Mouse (Mus musculus): ENCODE results near the gene Cltb. TPM values are rescaled to one million over a fixed set of nuclear protein-coding genes. Genes with fewer than 3 reads are reported as not detected.
A peak's percentile ranks its signal among the peaks of the same experiment; 100 is the strongest.

Cltb gene
- polyA plus RNA-seq, 1 experiment from 2014 or later = 38.6 TPM

- Histone ChIP-seq H3K4me3 (ENCODE audit: low read depth, low read length) (peak within 1 kb of the TSS; percentile 69), H3K4me1 (ENCODE audit: control insufficient read depth, insufficient read depth, low read length) (peaks cover 16% of the 10 kb centered on the region), H3K9me3 (replicated peaks; ENCODE audit: control insufficient read depth, low read length) (no peaks in the 10 kb centered on the region), H3K36me3 (ENCODE audit: control insufficient read depth, insufficient read depth, low read length) (0 out of 2 replicates have a peak, but pooled peaks cover 2% of the 10 kb centered on the region), H3K27ac (ENCODE audit: low read depth, low read length) (peak within 1 kb of the TSS; percentile 69), H3K9ac (ENCODE audit: low read depth, low read length) (peak within 1 kb of the TSS; percentile 77), H3K4me2 (peak within 1 kb of the TSS; percentile 81), H3K27me3 (ENCODE audit: control insufficient read depth, insufficient read depth, low read length) (no peaks in the 10 kb centered on the region)
- peak; percentile 96 for ATAC-seq (replicated peaks; ENCODE audit: insufficient number of reproducible peaks, low FRiP score, low TSS enrichment)
- under 1% methylated on average over 51 of the region's 51 CpGs for WGBS (ENCODE audit: insufficient replicate concordance)
Observed at GRCm38 (mm10) chr13:54589996-54590951, 20.9 kb downstream of the Cltb start, which contains the start of the genes Nop16 and Higd2a. Nop16 (minus strand) TSS chr13:54590090. Higd2a (plus strand) TSS chr13:54590207.

GRCm38 (mm10) chr13:54589414-54589995 lies 21.6 kb downstream of the Cltb start:
- peak overlapping the region; percentile 78 for H3K4me2 ChIP-seq
- no peaks in the 10 kb centered on the region for H3K9me3 ChIP-seq (replicated peaks; ENCODE audit: control insufficient read depth, low read length)
- ATAC-seq (replicated peaks; ENCODE audit: insufficient number of reproducible peaks, low FRiP score, low TSS enrichment) = no peak
- peak overlapping the region; percentile 59 for H3K27ac ChIP-seq (ENCODE audit: low read depth, low read length)
- peak overlapping the region; percentile 69 for H3K4me3 ChIP-seq (ENCODE audit: low read depth, low read length)
- H3K4me1 ChIP-seq (ENCODE audit: control insufficient read depth, insufficient read depth, low read length) = peaks cover 15% of the 10 kb centered on the region
- H3K36me3 ChIP-seq (ENCODE audit: control insufficient read depth, insufficient read depth, low read length) = peaks cover 5% of the 10 kb centered on the region; the same call in 1 of the 2 replicates
- 1% methylated on average over 24 of the region's 24 CpGs for WGBS (ENCODE audit: insufficient replicate concordance)
- no peaks in the 10 kb centered on the region for H3K27me3 ChIP-seq (ENCODE audit: control insufficient read depth, insufficient read depth, low read length)
- H3K9ac ChIP-seq (ENCODE audit: low read depth, low read length) = peak overlapping the region; percentile 77

- Histone ChIP-seq H3K4me3 (ENCODE audit: low read depth, low read length) (no peak overlapping the region), H3K27me3 (ENCODE audit: control insufficient read depth, insufficient read depth, low read length) (no peaks in the 10 kb centered on the region), H3K9ac (ENCODE audit: low read depth, low read length) (no peak overlapping the region), H3K9me3 (replicated peaks; ENCODE audit: control insufficient read depth, low read length) (no peaks in the 10 kb centered on the region), H3K36me3 (ENCODE audit: control insufficient read depth, insufficient read depth, low read length) (peaks cover 21% of the 10 kb centered on the region), H3K27ac (ENCODE audit: low read depth, low read length) (no peak overlapping the region), H3K4me1 (ENCODE audit: control insufficient read depth, insufficient read depth, low read length) (peaks cover 8% of the 10 kb centered on the region), H3K4me2 (no peak overlapping the region)
- WGBS (ENCODE audit: insufficient replicate concordance) = 82% methylated on average over 11 of the region's 11 CpGs
- ATAC-seq (replicated peaks; ENCODE audit: insufficient number of reproducible peaks, low FRiP score, low TSS enrichment) = no peak
Observed at GRCm38 (mm10) chr13:54585831-54586230, 25.3 kb downstream of the Cltb start.

- WGBS (ENCODE audit: insufficient replicate concordance) = 78% methylated on average over 5 of the region's 5 CpGs
Observed at GRCm38 (mm10) chr13:54582860-54583259, 28.3 kb downstream of the Cltb start.

GRCm38 (mm10) chr13:54582126-54582525 lies 29.0 kb downstream of the Cltb start:
- H3K4me2 ChIP-seq = no peak overlapping the region
- H3K27me3 ChIP-seq (ENCODE audit: control insufficient read depth, insufficient read depth, low read length) = no peaks in the 10 kb centered on the region
- no peak overlapping the region for H3K27ac ChIP-seq (ENCODE audit: low read depth, low read length)
- H3K9ac ChIP-seq (ENCODE audit: low read depth, low read length) = no peak overlapping the region
- H3K9me3 ChIP-seq (replicated peaks; ENCODE audit: control insufficient read depth, low read length) = no peaks in the 10 kb centered on the region
- no peak overlapping the region for H3K4me3 ChIP-seq (ENCODE audit: low read depth, low read length)
- 83% methylated on average over 10 of the region's 10 CpGs for WGBS (ENCODE audit: insufficient replicate concordance)
- ATAC-seq (replicated peaks; ENCODE audit: insufficient number of reproducible peaks, low FRiP score, low TSS enrichment) = no peak
- no peaks in the 10 kb centered on the region for H3K4me1 ChIP-seq (ENCODE audit: control insufficient read depth, insufficient read depth, low read length)
- H3K36me3 ChIP-seq (ENCODE audit: control insufficient read depth, insufficient read depth, low read length) = peaks cover 24% of the 10 kb centered on the region

More at GRCm38 (mm10) chr13:54582860-54583259, 28.3 kb downstream of the Cltb start:
- H3K36me3 ChIP-seq (ENCODE audit: control insufficient read depth, insufficient read depth, low read length) = peaks cover 24% of the 10 kb centered on the region
- H3K4me2 ChIP-seq = no peak overlapping the region
- H3K9ac ChIP-seq (ENCODE audit: low read depth, low read length) = no peak overlapping the region
- no peak overlapping the region for H3K27ac ChIP-seq (ENCODE audit: low read depth, low read length)
- H3K9me3 ChIP-seq (replicated peaks; ENCODE audit: control insufficient read depth, low read length) = no peaks in the 10 kb centered on the region
- no peaks in the 10 kb centered on the region for H3K4me1 ChIP-seq (ENCODE audit: control insufficient read depth, insufficient read depth, low read length)
- no peak for ATAC-seq (replicated peaks; ENCODE audit: insufficient number of reproducible peaks, low FRiP score, low TSS enrichment)
- no peak overlapping the region for H3K4me3 ChIP-seq (ENCODE audit: low read depth, low read length)
- H3K27me3 ChIP-seq (ENCODE audit: control insufficient read depth, insufficient read depth, low read length) = no peaks in the 10 kb centered on the region

- Histone ChIP-seq H3K36me3 (ENCODE audit: control insufficient read depth, insufficient read depth, low read length) (peaks cover 24% of the 10 kb centered on the region), H3K27ac (ENCODE audit: low read depth, low read length) (no peak overlapping the region), H3K27me3 (ENCODE audit: control insufficient read depth, insufficient read depth, low read length) (no peaks in the 10 kb centered on the region), H3K4me2 (no peak overlapping the region), H3K9me3 (replicated peaks; ENCODE audit: control insufficient read depth, low read length) (no peaks in the 10 kb centered on the region), H3K9ac (ENCODE audit: low read depth, low read length) (no peak overlapping the region), H3K4me3 (ENCODE audit: low read depth, low read length) (no peak overlapping the region), H3K4me1 (ENCODE audit: control insufficient read depth, insufficient read depth, low read length) (no peaks in the 10 kb centered on the region)
- ATAC-seq (replicated peaks; ENCODE audit: insufficient number of reproducible peaks, low FRiP score, low TSS enrichment) = no peak
- WGBS (ENCODE audit: insufficient replicate concordance) = 69% methylated on average over 2 of the region's 2 CpGs
Observed at GRCm38 (mm10) chr13:54581385-54581784, 29.8 kb downstream of the Cltb start.

GRCm38 (mm10) chr13:54577652-54578507 lies 33.3 kb downstream of the Cltb start:
- no peak overlapping the region for H3K4me2 ChIP-seq
- peaks cover 13% of the 10 kb centered on the region for H3K36me3 ChIP-seq (ENCODE audit: control insufficient read depth, insufficient read depth, low read length)
- no peak overlapping the region for H3K9ac ChIP-seq (ENCODE audit: low read depth, low read length)
- H3K4me3 ChIP-seq (ENCODE audit: low read depth, low read length) = no peak overlapping the region
- H3K4me1 ChIP-seq (ENCODE audit: control insufficient read depth, insufficient read depth, low read length) = peaks cover 7% of the 10 kb centered on the region; the same call in 1 of the 2 replicates
- no peak overlapping the region for H3K27ac ChIP-seq (ENCODE audit: low read depth, low read length)
- ATAC-seq (replicated peaks; ENCODE audit: insufficient number of reproducible peaks, low FRiP score, low TSS enrichment) = no peak
- no peaks in the 10 kb centered on the region for H3K9me3 ChIP-seq (replicated peaks; ENCODE audit: control insufficient read depth, low read length)
- no peaks in the 10 kb centered on the region for H3K27me3 ChIP-seq (ENCODE audit: control insufficient read depth, insufficient read depth, low read length)
- 79% methylated on average over 21 of the region's 21 CpGs for WGBS (ENCODE audit: insufficient replicate concordance)

GRCm38 (mm10) chr13:54575489-54575888 lies 35.7 kb downstream of the Cltb start:
- Histone ChIP-seq H3K4me1 (ENCODE audit: control insufficient read depth, insufficient read depth, low read length) (peaks cover 7% of the 10 kb centered on the region; the same call in 1 of the 2 replicates), H3K27me3 (ENCODE audit: control insufficient read depth, insufficient read depth, low read length) (no peaks in the 10 kb centered on the region), H3K27ac (ENCODE audit: low read depth, low read length) (peak overlapping the region; percentile 82; the same call in 1 of the 2 replicates), H3K4me3 (ENCODE audit: low read depth, low read length) (peak overlapping the region; percentile 94), H3K36me3 (ENCODE audit: control insufficient read depth, insufficient read depth, low read length) (peaks cover 5% of the 10 kb centered on the region; the same call in 1 of the 2 replicates), H3K4me2 (peak overlapping the region; percentile 90), H3K9ac (ENCODE audit: low read depth, low read length) (peak overlapping the region; percentile 90), H3K9me3 (replicated peaks; ENCODE audit: control insufficient read depth, low read length) (no peaks in the 10 kb centered on the region)
- WGBS (ENCODE audit: insufficient replicate concordance) = 3% methylated on average over 19 of the region's 19 CpGs
- ATAC-seq (replicated peaks; ENCODE audit: insufficient number of reproducible peaks, low FRiP score, low TSS enrichment) = no peak; the same call in 1 of the 2 replicates
